Mouse (Mus musculus) ovary, postnatal 14 days (tissue): ENCODE results near the gene Ubac1.

Experiments
- DNase-seq: peaks from one replicate; pipeline ENCODE4 v3.0.0; 2022; ENCODE audit warnings: low spot score

Gene Ubac1

DNA sequence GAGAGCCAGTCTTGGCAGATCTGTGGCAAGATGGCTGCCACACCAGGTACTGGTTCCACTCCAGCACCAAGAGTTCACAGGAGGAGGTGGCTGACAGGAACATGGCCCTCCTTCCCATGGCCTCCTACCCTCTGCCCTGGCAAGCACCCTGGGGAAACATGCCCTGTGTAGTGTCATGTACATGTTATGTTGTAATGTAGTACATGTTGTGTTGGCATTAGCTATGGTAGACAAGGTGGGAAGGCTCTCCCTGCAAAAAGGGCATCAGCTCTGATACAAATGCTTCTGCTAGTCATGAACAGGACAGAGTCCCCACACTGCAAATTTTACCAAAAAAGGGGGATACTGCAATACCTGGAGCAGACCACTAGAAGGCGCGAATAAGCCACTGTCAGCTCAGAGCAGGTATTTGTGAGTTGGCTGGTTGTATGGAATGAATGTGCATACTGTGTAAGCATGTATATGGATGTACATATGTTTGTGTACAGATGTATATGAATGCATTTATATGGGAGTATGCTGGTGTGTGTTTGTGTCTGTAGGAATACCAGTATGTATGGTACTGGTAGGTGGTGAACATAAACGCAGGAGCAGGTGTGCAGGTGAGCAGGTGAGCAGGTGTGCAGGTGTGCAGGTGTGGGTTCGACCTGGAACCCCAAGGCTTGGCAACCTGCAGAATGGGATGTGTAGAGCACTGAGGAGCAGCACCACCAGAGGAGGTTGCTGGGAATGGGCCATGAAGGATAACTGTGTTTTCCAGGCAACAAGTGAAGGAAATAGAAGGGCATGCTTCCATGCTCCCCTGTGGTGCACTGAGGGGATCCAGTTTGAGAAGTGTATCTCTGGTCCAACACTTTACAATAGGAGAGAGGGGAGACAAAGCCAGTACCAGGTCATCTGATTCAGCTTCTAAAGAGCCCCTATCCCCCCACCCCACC lies 2.9 kb upstream of the Ubac1 start:
- peak; percentile 29 for DNase-seq

DNA sequence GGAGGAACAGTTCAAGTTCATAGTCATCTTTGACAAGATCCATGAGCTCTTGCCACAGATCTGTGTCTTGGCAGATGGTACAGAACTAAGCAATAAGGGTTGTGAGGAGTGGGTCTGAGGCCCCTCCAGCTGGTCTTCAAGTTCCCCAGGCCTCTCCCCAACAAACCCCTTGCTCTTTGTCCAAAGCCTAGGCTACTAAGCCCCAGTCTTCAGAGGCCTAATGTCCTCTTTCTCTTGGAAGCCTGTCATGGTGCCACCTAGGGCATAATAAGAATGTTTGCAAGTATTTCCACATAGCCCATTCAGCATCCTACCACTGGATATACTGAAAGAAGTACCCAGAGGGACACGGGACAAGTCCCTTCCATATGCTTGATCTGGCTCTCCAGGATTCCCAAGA lies 1.1 kb upstream of the Ubac1 start:
- no peak for DNase-seq

DNA sequence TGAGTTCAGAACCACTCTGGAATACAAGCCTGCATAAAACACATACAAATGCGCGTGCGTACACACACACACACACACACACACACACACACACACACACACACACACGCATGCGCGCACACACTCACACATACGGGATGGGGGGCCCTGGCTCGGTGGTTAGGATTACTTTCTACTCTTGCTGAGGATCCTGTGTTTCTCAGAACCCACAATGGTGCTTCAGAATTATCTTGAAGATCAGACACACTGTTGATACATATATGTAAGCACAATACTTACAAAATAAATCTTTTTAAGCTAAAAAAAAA lies 665 bp upstream of the Ubac1 start:
- DNase-seq, result no peak

DNA sequence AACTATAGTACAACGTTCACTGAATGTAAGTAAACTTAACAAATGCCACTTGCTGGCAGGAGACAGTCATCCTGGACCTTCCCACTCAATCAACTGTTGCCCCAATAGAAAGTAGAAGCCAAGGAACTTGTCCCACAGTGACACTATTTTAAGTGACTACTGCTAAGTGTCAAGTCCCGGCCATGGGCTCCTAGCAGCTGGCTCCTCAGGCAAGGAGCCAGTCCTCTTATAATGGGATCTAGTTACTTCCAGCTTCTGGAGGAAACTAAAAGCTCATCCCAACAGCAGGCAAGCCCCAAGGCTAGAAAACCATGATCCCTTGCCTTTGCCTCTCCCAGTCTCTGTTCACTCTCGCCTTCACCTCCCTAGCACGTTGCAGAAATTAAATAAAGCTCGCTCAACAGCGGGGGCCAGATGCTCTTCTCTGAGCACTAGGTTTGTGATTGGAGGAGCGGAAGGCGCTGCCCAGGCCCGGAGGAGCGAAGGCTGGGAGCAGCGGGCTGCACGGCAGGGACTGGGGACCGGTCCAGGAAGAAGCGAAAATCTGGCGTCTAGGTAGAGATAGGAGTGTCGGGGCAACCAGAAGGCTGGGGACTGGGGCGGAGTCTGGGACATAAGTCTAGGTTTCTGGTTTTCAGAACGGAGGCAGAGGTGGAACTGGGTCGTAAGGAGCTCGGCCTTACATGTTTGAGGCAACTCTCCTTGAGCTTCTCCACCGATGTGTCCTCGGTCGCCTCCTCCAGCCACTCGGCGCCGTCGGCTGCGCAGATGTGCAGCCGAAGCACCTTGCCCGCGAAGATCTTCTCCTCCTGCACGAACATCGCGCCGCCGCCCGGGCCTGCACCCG lies 610 bp downstream of the Ubac1 start:
- DNase-seq, result peak; percentile 29

DNA sequence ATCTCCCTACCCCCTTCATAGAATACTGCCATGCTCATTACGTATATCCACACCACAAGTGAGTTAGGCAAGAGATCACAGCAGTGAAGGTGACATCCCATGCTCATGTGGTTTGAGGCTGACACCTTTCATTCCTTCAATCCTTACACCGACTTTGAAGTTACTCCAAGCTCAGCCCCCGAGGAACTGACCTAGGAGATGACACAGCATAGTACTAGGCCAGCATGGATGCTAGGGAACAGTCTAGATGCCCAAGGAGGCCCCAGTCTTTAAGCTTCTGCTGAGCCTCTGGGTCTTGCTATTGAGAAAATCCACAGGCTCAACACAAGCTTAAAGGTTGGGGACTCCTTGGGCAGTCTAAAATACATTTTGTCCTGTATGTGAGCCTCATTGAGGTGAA lies 1.6 kb downstream of the Ubac1 start:
- DNase-seq, result no peak

DNA sequence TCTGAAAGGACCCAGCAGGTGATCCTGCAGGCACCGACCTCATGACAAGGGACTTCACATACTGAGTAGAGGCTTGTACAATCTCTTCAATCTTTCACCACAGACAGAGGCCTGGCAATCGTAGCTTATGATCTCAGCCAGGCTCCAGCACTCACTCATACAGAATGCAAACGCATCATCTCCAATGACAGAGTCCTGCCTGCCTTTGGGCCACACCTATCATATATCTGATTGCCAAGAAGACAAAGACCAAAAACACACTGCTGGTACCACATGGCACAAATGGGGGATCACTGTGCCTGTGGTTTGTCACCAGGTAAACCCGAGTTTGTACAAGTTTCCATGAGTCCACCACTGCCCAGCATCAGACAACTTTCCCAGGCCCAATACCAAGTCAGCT lies 4.2 kb downstream of the Ubac1 start:
- no peak for DNase-seq

DNA sequence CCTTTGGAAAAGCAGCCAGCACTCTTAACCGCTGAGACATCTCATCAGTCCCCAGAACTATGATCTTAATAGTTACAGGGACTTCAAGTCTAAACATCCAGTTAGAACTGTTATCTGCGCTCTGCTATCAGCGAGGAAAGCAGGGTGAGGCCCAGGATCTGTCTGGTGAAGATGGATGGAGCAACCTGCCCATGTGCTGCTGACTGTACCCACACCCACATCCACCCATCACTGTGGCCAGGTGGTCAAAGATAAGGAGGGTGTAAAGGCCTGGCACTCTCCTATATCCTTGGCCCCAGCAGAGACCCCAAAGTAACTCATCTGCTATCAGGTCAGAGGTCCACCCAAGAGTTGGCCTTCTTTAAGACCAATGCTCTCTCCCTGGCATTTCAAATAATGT lies 7.9 kb downstream of the Ubac1 start:
- DNase-seq, result no peak

DNA sequence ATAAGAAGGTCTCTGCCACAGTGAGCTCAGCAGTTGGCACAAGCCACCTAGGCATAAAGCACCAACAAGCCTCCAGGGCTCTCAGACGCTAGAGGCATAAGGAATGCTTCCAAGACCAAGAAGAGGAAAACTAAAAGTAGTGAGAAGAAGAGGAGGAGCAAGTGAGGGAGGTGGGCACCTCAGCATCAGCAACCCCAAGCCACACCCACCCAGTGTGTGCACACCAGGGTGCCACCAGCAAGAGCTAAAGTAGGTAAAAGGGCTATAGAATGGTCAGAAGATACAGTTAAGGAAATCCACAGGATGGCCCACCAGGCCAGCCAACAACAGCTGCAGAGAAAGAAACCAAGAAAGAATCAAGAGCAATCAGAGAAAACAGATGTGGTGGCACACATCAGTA lies 10.1 kb downstream of the Ubac1 start:
- DNase-seq, result no peak

DNA sequence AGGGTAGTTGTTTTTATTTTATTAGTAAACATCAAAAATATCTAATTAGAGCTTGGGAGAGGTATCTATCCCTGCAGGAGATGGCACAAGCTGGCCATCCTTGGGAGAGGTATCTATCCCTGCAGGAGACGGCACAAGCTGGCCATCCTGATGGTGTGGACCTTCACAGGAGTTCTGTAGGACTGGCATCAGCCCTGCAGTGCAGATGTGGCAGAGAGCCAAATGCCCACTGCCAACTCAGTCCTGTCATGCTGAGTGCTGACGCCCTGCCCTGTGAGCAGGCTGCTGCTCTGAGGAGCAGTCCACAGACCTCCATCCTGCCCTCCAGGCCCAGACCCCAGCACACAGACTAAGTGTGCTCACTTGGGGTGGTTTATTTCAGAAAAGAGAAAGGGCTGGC lies 19.5 kb downstream of the Ubac1 start:
- DNase-seq, result no peak

DNA sequence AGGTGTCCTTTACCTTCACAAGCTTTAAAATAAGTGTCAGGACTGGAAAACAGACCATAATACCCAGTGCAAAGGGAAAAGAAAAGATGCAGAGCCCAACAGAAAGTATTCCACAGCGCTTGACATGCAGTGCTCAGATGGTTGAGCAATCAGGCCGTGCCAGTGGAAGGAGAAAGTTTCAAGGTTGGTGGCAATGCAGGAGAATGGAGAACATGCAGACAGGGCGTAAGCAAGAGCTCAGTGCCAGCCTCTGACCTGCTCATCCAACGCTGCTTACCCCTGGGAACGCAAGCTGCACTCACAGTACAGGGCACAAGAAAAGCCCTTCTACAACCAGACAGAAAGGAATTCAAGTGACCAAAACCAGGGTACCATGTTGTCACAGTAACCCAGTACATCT lies 20.4 kb downstream of the Ubac1 start:
- DNase-seq, result no peak

DNA sequence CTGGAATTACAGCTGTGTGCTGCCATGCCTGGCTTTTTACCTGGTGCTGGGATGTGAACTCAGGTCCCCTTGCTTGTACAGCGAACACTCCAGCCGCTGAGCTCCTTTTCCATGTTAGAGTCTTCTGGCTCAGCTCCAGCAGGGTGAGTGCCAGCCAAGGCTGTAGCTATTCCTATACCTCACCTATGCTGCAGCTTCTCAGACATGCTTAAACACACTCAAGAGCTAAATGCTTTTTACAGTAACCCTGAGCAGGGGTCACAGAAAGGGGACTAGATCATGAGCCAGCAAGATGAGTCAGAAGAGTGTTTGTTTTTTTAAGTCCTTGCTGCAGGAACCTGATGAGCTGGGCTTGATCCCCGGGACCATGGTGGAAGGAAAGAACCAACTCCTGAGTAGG lies 23.8 kb downstream of the Ubac1 start:
- DNase-seq, result no peak

DNA sequence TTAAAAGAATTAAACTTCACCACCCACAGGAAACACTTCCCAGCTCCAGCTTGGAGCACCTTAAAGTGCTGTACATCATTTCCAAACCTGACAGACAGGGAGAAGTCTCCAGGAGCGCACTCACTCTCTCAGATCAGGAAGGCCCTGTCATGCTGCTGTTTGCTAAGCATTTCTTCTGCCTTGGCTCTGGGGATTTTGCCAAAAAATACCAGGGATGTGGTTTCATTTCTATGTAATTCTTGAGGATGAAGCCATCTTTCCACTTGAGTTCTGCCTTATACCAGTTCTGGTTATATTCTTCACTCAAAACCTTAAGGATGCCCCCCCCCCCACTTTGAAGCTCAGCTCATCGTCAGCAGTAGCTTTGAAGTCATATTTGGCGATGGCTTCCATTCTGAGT lies 26.8 kb downstream of the Ubac1 start:
- no peak for DNase-seq

DNA sequence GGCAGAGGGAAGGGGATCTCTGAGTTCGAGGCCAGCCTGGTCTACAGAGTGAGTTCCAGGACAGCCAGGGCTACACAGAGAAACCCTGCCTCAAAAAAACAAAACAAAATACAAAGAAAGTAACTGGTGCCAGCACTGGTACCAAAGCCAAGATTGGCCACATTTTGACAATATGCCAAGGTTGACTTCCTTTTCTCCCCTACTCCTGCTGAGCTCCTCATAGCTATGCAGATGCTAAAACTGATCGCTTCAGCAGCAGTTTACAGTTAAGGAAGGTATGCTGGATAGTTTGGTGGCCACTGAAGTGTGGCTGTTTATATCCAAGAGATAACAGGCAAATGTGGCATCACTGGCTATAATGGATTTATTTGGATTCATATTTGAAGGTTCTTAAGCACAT lies 29.3 kb downstream of the Ubac1 start:
- DNase-seq, result no peak

DNA sequence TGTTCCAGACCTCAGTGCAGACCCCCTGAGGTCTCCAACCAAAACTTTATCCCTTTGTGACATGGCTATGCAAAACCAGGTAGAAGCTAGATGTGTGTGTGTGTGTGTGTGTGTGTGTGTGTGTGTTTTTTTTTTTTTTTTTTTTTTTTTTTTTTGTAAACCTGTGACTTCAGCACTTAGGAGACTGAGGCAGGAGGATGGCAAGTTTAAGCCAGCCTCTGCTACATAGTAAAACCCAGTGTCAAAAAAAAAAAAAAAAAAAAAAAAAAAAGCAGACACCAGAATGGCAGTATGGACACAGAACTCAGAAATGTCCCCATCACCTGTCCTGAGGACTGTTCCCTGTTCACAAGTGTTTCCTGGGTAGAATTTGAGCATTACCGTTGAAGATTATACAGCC lies 31.9 kb downstream of the Ubac1 start:
- no peak for DNase-seq

DNA sequence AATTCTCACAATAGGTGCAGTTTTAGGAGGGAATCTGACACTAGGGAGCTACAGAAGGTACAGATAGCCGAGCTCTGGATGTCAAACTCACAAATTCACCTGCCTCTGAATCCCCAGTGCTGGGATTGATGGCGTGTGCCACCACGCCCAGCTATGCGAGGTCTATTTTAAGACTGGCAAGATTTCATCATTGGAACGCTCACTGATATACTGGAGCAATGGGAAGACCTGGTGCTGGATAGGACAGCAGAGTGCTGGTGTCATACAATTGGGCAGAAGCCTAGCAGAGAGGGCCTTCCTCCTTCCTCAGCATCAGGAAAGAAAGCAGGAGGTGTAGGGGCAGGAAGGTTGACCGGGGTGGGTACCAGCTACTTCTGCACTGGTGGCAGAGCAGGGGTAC lies 33.7 kb downstream of the Ubac1 start:
- no peak for DNase-seq

DNA sequence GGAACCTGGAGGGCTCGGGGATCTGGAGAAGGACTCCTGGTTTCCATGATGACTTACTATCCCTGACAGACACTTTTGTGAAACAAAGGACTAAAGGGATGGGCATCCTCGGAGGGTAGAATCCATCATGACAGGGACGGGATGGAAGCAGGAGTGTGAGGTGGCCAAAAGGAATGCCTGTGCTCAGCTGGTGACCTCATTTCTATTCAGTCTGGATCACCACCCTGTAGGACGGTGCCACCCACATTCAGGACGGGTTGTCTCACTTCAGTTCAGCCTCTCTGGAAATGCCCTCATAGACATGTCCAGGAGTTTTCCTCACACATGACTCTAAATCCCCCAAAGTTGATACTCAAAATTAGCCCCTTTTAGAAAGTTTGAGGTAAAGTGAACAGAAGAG lies 34.9 kb downstream of the Ubac1 start:
- no peak for DNase-seq

DNA sequence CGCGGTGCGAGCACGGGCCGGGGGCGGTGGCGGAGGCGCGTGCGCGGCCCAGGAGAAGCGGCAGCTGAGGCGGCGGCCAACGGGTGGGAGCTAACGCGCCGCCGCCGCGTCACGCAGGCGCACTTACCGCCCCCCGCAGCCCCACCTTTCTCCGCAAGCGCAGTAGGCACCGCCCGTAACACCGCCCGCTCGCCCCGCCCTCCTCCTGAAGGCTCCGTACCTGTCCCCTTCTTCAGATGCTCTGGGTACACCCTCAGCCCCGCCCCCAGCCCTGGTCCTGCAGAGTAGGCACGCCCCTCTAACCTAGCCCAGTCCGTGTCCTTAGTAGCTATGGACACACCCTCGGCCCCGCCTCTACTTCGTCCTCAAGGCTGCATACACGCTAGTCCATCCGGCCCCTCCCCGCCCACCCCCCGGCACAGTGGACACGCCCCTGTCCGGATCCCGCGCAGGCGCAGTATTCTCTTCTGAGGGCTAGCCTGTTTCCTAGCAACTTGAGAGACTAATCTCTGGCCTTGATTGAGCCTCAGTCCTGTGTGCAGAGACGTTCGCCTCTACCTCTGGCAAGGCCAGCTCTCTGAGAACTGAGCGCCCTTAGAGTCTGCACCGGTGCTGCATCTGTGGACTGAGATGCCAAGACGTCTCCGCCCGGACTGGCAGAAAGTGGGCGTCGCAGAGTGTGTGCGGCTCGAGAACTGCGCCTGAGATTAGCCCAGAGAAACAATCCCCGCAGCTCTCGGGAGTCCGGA lies 38.2 kb downstream of the Ubac1 start, which contains the start of gene Camsap1:
TSS of gene Camsap1 (minus strand) at position 124 of the 749 bp plus-strand sequence.
- DNase-seq, result peak; percentile 98

DNA sequence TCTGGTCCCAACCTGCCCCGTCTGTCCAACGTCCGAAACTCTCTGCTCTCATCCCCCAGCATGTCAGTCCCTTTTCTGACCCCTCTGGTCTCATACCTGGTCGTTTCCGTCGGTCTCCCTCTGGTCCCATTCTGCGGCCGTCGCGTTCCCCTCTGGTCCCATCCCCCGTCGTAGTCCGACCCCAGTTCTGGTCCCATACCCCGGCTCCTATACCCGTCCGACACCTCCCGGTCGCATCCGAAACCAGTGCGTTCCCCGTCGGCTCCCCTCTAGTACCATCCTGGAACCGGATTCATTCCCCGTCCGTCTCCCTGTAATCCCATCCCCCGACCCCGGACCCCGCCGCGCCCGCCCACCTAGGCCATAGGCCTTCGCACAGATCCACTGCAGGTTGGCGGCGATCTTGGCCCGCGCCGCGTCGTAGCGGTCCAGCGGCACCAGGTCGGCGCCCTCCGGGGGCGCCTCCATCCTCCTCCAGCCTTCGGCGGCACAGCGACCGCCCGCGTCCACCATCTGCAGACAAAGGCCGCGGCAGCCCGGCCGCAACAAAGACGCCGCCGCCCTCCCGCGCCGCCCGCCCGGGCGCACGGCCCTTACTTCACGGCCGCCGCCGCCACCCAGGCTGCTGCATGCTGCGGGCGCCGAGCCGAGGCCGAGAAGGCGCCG lies 39.0 kb downstream of the Ubac1 start:
- no peak for DNase-seq

DNA sequence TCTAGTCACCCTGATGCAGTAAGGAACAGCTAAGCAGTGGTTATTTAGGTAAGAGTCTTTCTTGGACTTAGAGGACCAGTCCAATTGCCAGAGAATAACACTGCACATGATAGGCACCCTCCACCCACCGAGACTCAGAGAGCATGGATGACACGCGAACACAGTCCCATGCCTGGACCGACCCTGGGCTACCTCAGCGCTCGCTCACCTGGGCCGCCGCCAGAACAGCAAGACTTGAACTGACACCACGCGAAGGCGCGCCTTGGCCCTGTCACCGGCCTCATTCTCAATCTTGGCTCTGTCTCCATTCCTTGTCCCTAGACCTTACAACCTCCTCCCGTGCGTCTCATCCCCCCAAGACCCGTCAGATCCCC lies 39.5 kb downstream of the Ubac1 start:
- DNase-seq, result peak; percentile 22

DNA sequence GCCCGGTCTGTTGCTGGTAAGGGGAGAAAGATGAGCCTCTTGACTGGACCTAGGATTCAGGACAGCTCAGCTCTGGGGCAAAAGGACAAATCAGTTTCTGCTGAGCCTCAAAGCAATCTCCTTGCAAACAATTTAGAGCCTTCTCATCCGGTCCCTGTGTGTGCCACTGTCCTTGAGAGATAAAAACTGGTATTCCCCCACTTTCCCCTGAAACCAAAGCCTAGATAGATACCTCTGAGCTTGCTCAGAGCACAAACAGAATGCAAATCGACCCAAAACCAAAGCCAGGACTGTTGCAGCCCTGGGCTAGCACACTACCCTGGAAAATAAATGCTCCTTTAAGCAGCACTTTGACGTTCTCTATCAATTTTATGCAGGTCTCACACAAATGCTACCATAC lies 42.5 kb downstream of the Ubac1 start:
- no peak for DNase-seq

DNA sequence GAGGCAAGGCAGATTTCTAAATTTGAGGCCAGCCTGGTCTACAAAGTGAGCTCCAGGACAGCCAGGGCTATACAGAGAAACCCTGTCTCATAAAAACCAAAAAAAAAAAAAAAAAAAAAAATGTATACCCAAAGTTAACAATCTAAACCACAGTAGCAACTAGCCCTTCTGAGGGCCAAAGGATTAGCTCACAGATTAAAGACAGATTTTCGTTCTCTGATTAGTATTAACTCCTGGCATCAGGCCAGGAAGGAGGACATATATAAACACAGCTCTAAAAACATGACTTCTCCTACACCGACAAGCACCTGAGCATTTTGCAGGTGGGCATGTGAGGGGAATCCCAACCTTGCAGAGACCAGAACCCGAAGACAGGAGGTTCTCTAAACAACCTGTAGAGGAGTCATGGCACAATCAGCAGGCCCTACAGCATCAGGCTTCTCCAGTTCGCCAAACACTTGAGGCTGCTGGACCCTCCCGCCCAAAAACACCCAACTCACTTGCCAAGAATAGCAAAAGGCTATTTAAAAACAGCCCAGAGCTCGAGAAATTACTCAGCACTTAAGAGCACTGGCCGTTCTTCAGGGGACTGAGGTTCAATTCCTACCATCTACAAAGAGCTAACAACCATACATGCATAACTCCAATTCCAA lies 43.8 kb downstream of the Ubac1 start:
- DNase-seq, result no peak
